Mouse (Mus musculus) E14TG2a.4 (cell line): Measurements from ENCODE around the gene Ifitm10.
"Not testable (repeated sequence)": the region's sequence is repeated elsewhere in the genome, so short reads cannot be mapped to it uniquely, and the experiment has no call there.

ENCODE experiments used
- H3K27me3 ChIP-seq: 2 replicates; pipeline ENCODE4 v1.6.1; 2014; ENCODE audit warnings: low read length, control low read depth; ENCODE audit not compliant: insufficient read depth
- H3K36me3 ChIP-seq: 2 replicates; pipeline ENCODE4 v1.6.1; 2014; ENCODE audit warnings: low read length, control low read depth; ENCODE audit not compliant: insufficient read depth
- H3K4me1 ChIP-seq: replicated peaks from 2 replicates; pipeline ENCODE4 v1.6.1; 2014; ENCODE audit warnings: low read depth, low read length, control low read depth
- H3K4me3 ChIP-seq: replicated peaks from 2 replicates; pipeline ENCODE4 v1.5.1; 2014; ENCODE audit warnings: mild to moderate bottlenecking, low read length
- H3K9me3 ChIP-seq: 2 replicates; pipeline ENCODE4 v1.6.1; 2014; ENCODE audit warnings: low read length, control low read depth
- CTCF ChIP-seq: conservative IDR thresholded peaks from 2 replicates; pipeline ENCODE4 v1.5.1; 2014; ENCODE audit warnings: low read length
- NANOG ChIP-seq: IDR thresholded peaks from 2 replicates; pipeline ENCODE4 v1.6.1; 2014; ENCODE audit warnings: borderline replicate concordance, low read length, mixed read lengths
- POU5F1 ChIP-seq: IDR thresholded peaks from 2 replicates; pipeline ENCODE4 v1.6.1; 2014; ENCODE audit warnings: low read length, borderline replicate concordance

Gene Ifitm10

DNA sequence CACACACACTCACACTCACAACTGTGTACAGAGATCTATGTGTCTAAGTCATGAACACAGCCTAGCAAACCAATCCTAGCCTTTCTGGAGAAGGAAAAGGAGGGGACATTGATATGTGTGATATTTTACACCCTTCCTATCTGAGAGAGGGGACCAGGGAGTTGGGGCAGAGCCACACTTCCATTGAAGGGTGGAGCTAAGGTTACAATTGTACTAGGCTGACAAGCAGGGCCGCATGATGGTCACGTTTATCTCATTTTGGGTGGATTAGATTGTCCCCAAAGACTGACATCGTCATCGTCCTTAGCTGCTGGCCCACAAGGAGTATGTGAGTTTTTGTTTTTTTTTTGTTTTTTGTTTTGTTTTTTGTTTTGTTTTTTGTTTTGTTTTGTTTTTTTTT, 42.3 kb downstream of the Ifitm10 start:
- Histone ChIP-seq H3K4me3 (no peak overlapping the region), H3K9me3 (no peaks in the 10 kb centered on the region), H3K36me3 (no peaks in the 10 kb centered on the region), H3K27me3 (peaks cover 17% of the 10 kb centered on the region), H3K4me1 (no peaks in the 10 kb centered on the region)
- TF ChIP-seq CTCF (no peak), NANOG (no peak), POU5F1 (no peak)

DNA sequence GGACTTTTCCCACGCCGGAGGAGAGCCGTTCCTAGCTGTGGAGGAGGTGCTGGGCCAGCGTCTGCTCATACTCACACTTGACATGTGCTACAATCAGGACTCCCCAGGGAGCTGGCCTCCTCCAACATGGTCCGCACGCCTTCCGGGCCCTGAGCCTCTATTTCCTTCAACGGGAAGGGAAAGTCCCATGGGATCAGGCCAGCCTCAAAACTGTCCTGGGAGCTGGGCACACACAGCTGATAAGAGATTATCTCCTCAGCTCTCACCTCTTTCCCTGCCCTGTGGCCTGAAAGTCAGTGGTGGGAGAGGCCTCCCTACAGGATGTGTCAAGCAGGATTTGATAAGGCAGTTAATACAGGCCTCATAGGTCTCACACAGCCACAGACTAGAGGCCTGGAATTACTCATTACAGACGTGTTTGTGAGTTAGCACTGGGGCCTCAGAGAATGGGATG, 43.3 kb downstream of the Ifitm10 start:
- no peak for TF ChIP-seq CTCF
- no peak for TF ChIP-seq POU5F1
- TF ChIP-seq NANOG = no peak
- H3K36me3 ChIP-seq = no peaks in the 10 kb centered on the region

DNA sequence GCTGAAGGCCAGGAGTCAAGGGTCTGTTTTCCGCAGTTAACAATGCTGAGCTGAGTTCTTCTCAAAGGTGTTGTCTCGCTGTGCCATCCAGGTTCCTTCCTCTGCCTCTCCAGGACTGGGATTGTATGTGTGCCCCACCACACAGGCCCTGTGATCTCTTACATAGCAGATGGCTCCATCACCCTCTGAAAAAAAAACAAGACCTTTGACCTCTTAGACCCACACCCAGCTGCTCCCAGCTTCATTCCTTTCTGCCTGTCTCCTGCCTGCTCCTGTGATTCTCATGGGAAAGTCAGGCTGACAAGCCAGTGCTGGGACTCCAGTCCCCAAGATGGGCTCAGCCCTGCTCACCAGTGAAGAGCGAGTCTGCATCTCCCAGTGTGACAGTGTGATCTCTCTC, 45.0 kb downstream of the Ifitm10 start:
- TF ChIP-seq POU5F1 = no peak
- TF ChIP-seq CTCF = no peak
- no peak for TF ChIP-seq NANOG
- Histone ChIP-seq H3K36me3 (no peaks in the 10 kb centered on the region), H3K4me1 (no peaks in the 10 kb centered on the region), H3K4me3 (no peak overlapping the region), H3K9me3 (no peaks in the 10 kb centered on the region), H3K27me3 (peaks cover 3% of the 10 kb centered on the region; the same call in 1 of the 2 replicates)

More for the DNA sequence above, 43.3 kb downstream of the Ifitm10 start:
- Histone ChIP-seq H3K9me3 (no peaks in the 10 kb centered on the region), H3K27me3 (peaks cover 10% of the 10 kb centered on the region), H3K4me3 (no peak overlapping the region), H3K4me1 (no peaks in the 10 kb centered on the region)

DNA sequence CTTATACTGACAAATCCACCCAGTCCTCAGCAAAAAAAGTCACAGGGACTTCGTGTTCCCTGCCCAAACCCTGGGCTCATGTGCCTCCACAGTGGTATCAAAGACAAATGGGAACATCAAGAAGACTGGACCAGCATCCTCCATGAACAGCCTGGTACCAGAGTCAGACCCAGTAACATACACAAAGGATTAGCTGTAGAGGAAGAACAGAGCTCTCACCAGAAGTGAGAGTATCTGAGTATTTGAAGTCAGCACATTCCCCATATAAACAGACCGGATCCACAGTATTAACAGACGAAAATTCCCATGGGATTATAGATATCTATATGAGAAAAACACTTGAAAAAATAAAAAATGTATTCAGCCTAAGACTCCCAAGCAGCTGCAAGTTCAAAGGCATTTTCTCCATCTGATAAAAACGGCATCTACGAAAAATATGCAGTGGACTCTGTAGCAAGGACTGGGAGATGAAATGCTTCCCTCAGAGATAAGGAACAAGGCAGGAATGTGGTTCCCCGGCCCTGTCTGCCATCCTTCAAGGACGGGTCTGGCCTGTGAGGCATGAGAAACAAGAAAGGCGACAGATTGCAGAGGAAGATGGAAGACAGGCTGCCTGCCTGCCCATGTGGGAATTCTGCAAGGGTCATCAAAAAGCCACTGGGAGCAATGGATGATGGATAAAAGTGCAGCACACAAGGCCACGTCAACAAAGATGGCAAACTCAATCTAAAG, 46.7 kb downstream of the Ifitm10 start:
- Histone ChIP-seq H3K27me3 (no peaks in the 10 kb centered on the region; the same call in 1 of the 2 replicates), H3K9me3 (no peaks in the 10 kb centered on the region), H3K4me3 (no peak overlapping the region), H3K4me1 (no peaks in the 10 kb centered on the region), H3K36me3 (no peaks in the 10 kb centered on the region)
- TF ChIP-seq POU5F1 (no peak), CTCF (no peak)

DNA sequence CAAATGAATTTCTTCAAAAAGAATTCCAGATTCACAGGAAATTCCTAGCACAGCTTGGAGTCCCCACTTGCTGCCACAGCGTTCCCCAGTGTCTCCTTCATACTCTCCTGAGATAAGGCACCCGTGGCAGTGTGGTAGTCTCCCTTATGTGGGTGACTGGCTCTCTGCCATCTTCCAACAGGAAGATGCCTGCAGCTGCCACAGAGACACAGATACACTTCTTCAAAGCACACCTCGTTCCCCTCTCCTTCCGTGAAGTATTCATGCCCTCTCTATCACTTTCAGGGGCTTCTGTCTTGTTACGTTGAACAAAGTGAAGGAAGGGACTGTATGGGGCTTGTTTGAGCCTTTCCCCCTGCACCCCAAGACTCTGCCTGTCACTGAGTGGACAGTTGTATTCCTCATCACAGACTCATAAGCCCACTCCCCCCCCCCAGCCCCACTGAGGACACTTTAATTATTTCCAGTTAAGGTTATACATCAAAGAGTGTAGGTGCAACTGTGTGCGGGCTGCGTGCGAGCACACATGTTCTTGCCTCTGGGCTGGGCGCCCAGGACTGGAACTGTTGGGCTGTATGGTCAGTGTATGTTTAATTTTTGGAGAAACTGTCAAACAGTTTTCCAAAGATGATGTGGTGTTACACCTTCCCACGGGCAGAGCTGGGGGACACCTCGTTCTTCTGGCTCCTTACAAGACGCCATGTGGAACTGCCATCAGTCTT, 50.0 kb downstream of the Ifitm10 start:
- Histone ChIP-seq H3K9me3 (no peaks in the 10 kb centered on the region), H3K27me3 (no peaks in the 10 kb centered on the region; the same call in 1 of the 2 replicates), H3K4me1 (no peaks in the 10 kb centered on the region), H3K36me3 (no peaks in the 10 kb centered on the region), H3K4me3 (no peak overlapping the region)
- TF ChIP-seq POU5F1 (no peak), NANOG (no peak), CTCF (no peak)

DNA sequence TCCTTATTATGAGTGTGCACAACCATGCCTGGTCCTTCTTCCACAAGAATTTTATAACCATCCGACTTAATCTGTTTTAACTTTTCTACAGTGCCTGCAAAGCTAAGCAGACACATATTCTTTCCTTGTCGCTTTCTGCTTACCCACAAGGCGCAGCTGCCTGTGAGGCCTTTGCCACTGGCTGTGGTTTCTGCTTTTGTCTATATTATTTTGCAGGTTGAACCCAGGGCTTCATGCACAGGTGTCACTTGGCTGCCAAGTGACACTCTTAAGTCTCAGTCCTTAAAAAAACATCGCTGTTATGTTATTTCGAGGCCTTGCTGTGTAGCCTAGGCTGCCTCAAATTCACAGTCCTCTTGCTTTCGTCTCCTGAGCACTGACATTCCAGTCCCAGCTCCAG, 50.9 kb downstream of the Ifitm10 start:
- no peak for TF ChIP-seq NANOG
- TF ChIP-seq CTCF = no peak
- no peak for TF ChIP-seq POU5F1
- peaks cover 5% of the 10 kb centered on the region; the same call in 1 of the 2 replicates for H3K27me3 ChIP-seq
- no peak overlapping the region for H3K4me3 ChIP-seq
- H3K9me3 ChIP-seq = no peaks in the 10 kb centered on the region
- no peaks in the 10 kb centered on the region for H3K36me3 ChIP-seq
- H3K4me1 ChIP-seq = no peaks in the 10 kb centered on the region

DNA sequence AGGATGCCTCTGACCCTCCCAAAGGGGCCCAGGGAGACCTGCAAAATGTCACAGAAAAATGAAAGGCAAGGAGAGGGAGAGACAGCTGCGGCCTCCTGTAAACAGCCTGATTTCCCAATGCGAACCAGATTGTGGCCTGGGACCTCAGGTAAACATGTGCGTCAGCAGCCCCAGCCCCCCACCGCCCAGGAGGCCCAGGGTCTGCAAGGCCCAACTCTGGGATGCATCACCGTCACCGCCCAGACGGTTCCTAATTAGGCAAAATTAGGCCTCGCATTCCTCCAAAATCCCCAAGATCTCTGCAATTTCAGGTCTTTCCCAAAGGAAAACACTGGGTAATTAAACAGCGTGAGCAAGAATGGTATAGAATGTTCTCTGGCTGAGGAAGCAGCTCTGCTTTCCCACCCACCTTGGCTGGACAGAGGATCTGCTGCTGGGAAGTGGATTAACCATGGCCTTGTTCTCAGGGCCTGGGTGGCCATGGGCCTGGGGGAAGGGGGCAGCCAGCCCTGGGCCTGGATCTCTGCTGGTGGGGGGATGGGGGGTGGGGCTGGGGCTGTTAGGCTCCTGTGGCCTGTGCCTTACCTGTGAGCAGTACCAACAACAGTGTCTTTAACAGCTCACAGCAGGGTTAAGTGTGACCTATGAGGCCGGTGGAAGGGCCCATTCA, 51.8 kb downstream of the Ifitm10 start:
- H3K27me3 ChIP-seq, H3K4me1 ChIP-seq, H3K4me3 ChIP-seq, H3K36me3 ChIP-seq, H3K9me3 ChIP-seq: not testable (repeated sequence)

DNA sequence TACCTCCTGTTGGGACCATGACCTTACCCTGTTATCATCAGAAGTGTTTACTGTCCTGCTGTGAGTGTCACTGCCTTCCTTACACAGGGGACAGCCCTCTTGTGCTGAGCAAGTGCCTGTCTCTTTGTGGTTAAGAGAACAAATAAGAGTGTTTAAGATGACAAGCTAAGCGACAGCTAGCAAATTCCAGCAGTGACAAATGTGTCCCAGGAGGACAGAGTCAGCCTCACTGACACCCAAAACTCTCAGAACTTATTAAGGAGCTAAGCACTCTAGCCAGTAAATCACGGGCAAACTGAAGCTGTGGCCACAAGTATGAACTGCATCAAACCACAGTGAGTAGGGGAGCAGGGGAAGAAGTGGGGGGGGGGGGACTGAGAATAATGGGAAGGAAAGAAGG, 52.6 kb downstream of the Ifitm10 start:
- TF ChIP-seq CTCF (no peak), NANOG (no peak), POU5F1 (no peak)
- H3K36me3 ChIP-seq = no peaks in the 10 kb centered on the region
- no peaks in the 10 kb centered on the region for H3K9me3 ChIP-seq
- H3K27me3 ChIP-seq = peaks cover 5% of the 10 kb centered on the region; the same call in 1 of the 2 replicates
- H3K4me1 ChIP-seq = no peaks in the 10 kb centered on the region
- no peak overlapping the region for H3K4me3 ChIP-seq

DNA sequence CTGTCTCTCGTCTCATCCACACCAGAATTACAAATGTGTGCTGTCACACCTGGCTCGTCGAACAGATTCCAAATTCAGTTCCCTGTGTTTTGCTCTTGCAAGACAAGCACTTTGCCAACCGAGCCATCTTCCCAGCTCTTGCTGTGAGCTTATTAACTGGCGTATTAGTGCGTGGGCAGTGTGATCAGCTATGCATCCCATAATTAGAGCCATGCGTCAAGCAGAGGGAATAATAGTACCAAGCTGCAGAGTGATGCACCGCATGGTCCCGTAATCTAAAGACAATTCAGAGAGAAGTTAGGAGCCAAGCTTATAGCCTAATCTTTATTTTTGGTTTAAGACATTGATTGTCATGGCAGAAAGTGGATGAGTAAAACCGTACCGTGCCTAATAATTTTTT, 54.4 kb downstream of the Ifitm10 start:
- H3K36me3 ChIP-seq = no peaks in the 10 kb centered on the region
- H3K4me3 ChIP-seq = no peak overlapping the region
- H3K9me3 ChIP-seq = no peaks in the 10 kb centered on the region
- H3K27me3 ChIP-seq = peaks cover 11% of the 10 kb centered on the region; the same call in 1 of the 2 replicates
- TF ChIP-seq POU5F1 = no peak
- no peak for TF ChIP-seq NANOG
- no peaks in the 10 kb centered on the region for H3K4me1 ChIP-seq
